Mouse (Mus musculus): ENCODE measurements around the gene Gp1ba. TPM values are rescaled to one million over a fixed set of nuclear protein-coding genes. Genes with fewer than 3 reads are reported as not detected.

Gene Gp1ba
- total and polyA plus RNA-seq, 3 experiments, result 0.25 to 0.84 TPM; not detected in 1

- TF ChIP-seq UBTF (IDR thresholded peaks at IDR 0.05; ENCODE audit: low read depth, low read length) (no peak), CHD1 (IDR thresholded peaks at IDR 0.05; ENCODE audit: low read depth, low read length) (no peak), ZC3H11A (IDR thresholded peaks at IDR 0.05; ENCODE audit: low read depth, low read length) (no peak), ZMIZ1 (IDR thresholded peaks at IDR 0.05; ENCODE audit: low read depth, low read length) (no peak; the same call in 1 of the 2 replicates), IRF4 (IDR thresholded peaks at IDR 0.05; ENCODE audit: low read depth, low read length) (no peak), MXI1 (IDR thresholded peaks at IDR 0.05; ENCODE audit: low read depth, low read length) (no peak; the same call in 1 of the 2 replicates), JUN (IDR thresholded peaks at IDR 0.05; ENCODE audit: insufficient read depth, low read depth, low read length) (no peak), MAFK (IDR thresholded peaks at IDR 0.05; ENCODE audit: insufficient replicate concordance, low read length) (no peak), TCF12 (IDR thresholded peaks at IDR 0.05; ENCODE audit: low read depth, low read length) (no peak), RAD21 (IDR thresholded peaks at IDR 0.05; ENCODE audit: low read depth, low read length) (no peak), RCOR1 (conservative IDR thresholded peaks at IDR 0.05; ENCODE audit: low read depth, low read length) (no peak), EP300 (IDR thresholded peaks at IDR 0.05; ENCODE audit: low read length) (no peak), KAT2A (IDR thresholded peaks at IDR 0.05; ENCODE audit: insufficient replicate concordance, low read length) (no peak), ZNF384 (IDR thresholded peaks at IDR 0.05; ENCODE audit: low read depth, low read length) (no peak), TBP (conservative IDR thresholded peaks at IDR 0.05; ENCODE audit: low read depth, low read length) (no peak), ETS1 (conservative IDR thresholded peaks at IDR 0.05; ENCODE audit: low read depth, low read length) (no peak), NELFE (IDR thresholded peaks at IDR 0.05; ENCODE audit: low read depth, low read length) (no peak)
- Histone ChIP-seq H3K4me3 (replicated peaks in 1 of 3; ENCODE audit: low read depth in 2 of 3, low read length in 2 of 3, poor library complexity in 1 of 3) (peak overlapping the region; percentile 71 to 81 (median 76)), H3K9ac (ENCODE audit: insufficient read depth, low read depth) (peak overlapping the region; percentile 79), H3K36me3 (replicated peaks in 1 of 2; ENCODE audit: control insufficient read depth in 1 of 2, insufficient read depth in 1 of 2, low read length in 1 of 2) (peaks cover 11 to 28% of the 10 kb centered on the region in 2 experiments), H3K27me3 (replicated peaks) (no peaks in the 10 kb centered on the region), H3K9me3 (replicated peaks; ENCODE audit: low read length) (no peaks in the 10 kb centered on the region), H3K27ac (ENCODE audit: insufficient read depth, low read depth) (no peak overlapping the region), H3K4me1 (ENCODE audit: control insufficient read depth in 1 of 2, insufficient read depth in 2 of 2) (peaks cover 0 to 49% of the 10 kb centered on the region in 2 experiments; a peak in 3 of 4 replicates), H3K4me2 (ENCODE audit: insufficient read depth, low read depth, poor library complexity, severe bottlenecking) (peak overlapping the region; percentile 73), H3K79me2 (replicated peaks; ENCODE audit: control insufficient read depth, extremely low read depth, insufficient read depth, poor library complexity, severe bottlenecking) (no peaks in the 10 kb centered on the region)
- DNase-seq (ENCODE audit: extremely low read depth), result no peak
- in situ Hi-C loops (cut with MboI; ENCODE audit: low pct_ligation_motif_present, low pct_unique_long_range_greater_than_20kb, low sequenced_read_pairs), result loop anchor here (5.0 kb wide), 1 partner anchor 69 kb away; no protein-coding TSS in a partner anchor
- dilution Hi-C loops (cut with MboI; ENCODE audit: extremely low pct_ligation_motif_present, extremely low pct_unique_long_range_greater_than_20kb, low sequenced_read_pairs), result no loop called here
Observed at GRCm38 (mm10) chr11:70688372-70688771, 49.5 kb downstream of the Gp1ba start.

- no peak for DNase-seq (ENCODE audit: extremely low read depth)
- H3K4me1 ChIP-seq (ENCODE audit: control insufficient read depth in 1 of 2, insufficient read depth in 2 of 2), result peaks cover 0 to 37% of the 10 kb centered on the region in 2 experiments; a peak in 2 of 4 replicates
- H3K9ac ChIP-seq (ENCODE audit: insufficient read depth, low read depth), result no peak overlapping the region
- no peak overlapping the region for H3K27ac ChIP-seq (ENCODE audit: insufficient read depth, low read depth)
- peaks cover under 1 to 16% of the 10 kb centered on the region in 2 experiments for H3K36me3 ChIP-seq (replicated peaks in 1 of 2; ENCODE audit: control insufficient read depth in 1 of 2, insufficient read depth in 1 of 2, low read length in 1 of 2)
- dilution Hi-C loops (cut with MboI; ENCODE audit: extremely low pct_ligation_motif_present, extremely low pct_unique_long_range_greater_than_20kb, low sequenced_read_pairs), result no loop called here
- TF ChIP-seq ZNF384 (IDR thresholded peaks at IDR 0.05; ENCODE audit: low read depth, low read length), result no peak
- no peak for TF ChIP-seq SMC3 (IDR thresholded peaks at IDR 0.05; ENCODE audit: low read depth, low read length)
- no peak for TF ChIP-seq POLR2AphosphoS2 (IDR thresholded peaks at IDR 0.05; ENCODE audit: low read depth, low read length)
- no peak for TF ChIP-seq TCF12 (IDR thresholded peaks at IDR 0.05; ENCODE audit: low read depth, low read length)
- no peak for TF ChIP-seq CHD2 (IDR thresholded peaks at IDR 0.05; ENCODE audit: low read length)
- TF ChIP-seq MAX (IDR thresholded peaks at IDR 0.05; ENCODE audit: low read length), result no peak
- no peak for TF ChIP-seq E2F4 (IDR thresholded peaks at IDR 0.05; ENCODE audit: insufficient replicate concordance, low read depth, low read length)
- TF ChIP-seq GABPA (IDR thresholded peaks at IDR 0.05; ENCODE audit: insufficient replicate concordance, low read depth, low read length), result no peak
- no peak for TF ChIP-seq MXI1 (IDR thresholded peaks at IDR 0.05; ENCODE audit: low read depth, low read length)
- TF ChIP-seq RAD21 (IDR thresholded peaks at IDR 0.05; ENCODE audit: low read depth, low read length), result no peak
- TF ChIP-seq ETS1 (conservative IDR thresholded peaks at IDR 0.05; ENCODE audit: low read depth, low read length), result no peak
- H3K4me3 ChIP-seq (replicated peaks in 1 of 3; ENCODE audit: low read depth in 2 of 3, low read length in 2 of 3, poor library complexity in 1 of 3), result no peak overlapping the region
- H3K27me3 ChIP-seq (replicated peaks), result no peaks in the 10 kb centered on the region
- H3K79me2 ChIP-seq (replicated peaks; ENCODE audit: control insufficient read depth, extremely low read depth, insufficient read depth, poor library complexity, severe bottlenecking), result no peaks in the 10 kb centered on the region
- in situ Hi-C loops (cut with MboI; ENCODE audit: low pct_ligation_motif_present, low pct_unique_long_range_greater_than_20kb, low sequenced_read_pairs), result loop anchor here (5.0 kb wide), 1 partner anchor 68 kb away; no protein-coding TSS in a partner anchor
- H3K9me3 ChIP-seq (replicated peaks; ENCODE audit: low read length), result no peaks in the 10 kb centered on the region
- H3K4me2 ChIP-seq (ENCODE audit: insufficient read depth, low read depth, poor library complexity, severe bottlenecking), result no peak overlapping the region
Observed at GRCm38 (mm10) chr11:70689578-70689977, 50.7 kb downstream of the Gp1ba start.

Measured in CH12.LX (cell line).